Mouse (Mus musculus) megakaryocyte, adult 5-6 weeks (primary cell): ENCODE measurements around the gene Hdhd3. TPM values are rescaled to one million over a fixed set of nuclear protein-coding genes. Genes with fewer than 3 reads are reported as not detected.

Source experiments
- ATAC-seq: 2 replicates; pipeline ENCODE4 v1.8.0; 2016; ENCODE audit warnings: mild to moderate bottlenecking, inconsistent platforms; ENCODE audit not compliant: poor library complexity, severe bottlenecking
- total RNA-seq, 2 experiments: library from RNA; stranded (forward) in 1 of 2; stranded (reverse) in 1 of 2; fragments of 153-499, 151-499 nt in 1 of 2; fragments of 221-1000, 200-1000 nt in 1 of 2; gene quantifications; 2 replicates each; pipeline versions ENCODE4 v1.2.3 to v1.2.4; 2015 to 2017

Gene Hdhd3
- total RNA-seq (2015) (0.14 TPM in 1 of 2 replicates, not detected in the other), total RNA-seq (2017) (not detected in 2 replicates)

DNA sequence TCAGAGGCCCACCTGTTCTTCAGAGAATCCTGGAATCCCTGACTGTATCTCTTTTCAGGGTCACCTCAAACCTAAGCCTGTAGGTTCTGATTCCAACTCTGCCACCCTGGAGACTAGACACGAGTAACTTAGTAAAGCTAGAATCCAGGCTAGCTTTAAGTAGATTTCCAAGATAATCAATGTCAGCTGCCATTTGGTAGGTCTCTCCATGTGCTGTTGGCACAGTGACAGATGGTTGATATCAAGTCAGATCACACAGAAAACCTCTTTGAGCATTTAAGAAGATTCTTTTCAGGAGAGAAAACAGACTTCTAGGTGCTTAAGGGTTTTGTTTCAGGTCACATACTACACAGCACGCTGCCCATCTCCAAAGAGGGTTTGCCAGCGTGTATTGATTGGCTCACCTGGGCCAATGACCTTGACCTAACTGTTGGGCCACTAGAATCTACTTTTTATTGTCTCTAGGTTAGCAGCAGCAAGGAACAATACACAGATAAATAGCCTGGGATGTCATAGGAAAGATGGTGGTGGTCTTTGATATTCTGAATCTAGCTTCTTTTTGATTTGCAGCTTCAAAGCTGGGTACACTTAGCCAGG, at the start of gene Hdhd3:
Hdhd3 (minus strand) TSS at position 94 of the 597 bp plus-strand sequence.
- no peak for ATAC-seq

DNA sequence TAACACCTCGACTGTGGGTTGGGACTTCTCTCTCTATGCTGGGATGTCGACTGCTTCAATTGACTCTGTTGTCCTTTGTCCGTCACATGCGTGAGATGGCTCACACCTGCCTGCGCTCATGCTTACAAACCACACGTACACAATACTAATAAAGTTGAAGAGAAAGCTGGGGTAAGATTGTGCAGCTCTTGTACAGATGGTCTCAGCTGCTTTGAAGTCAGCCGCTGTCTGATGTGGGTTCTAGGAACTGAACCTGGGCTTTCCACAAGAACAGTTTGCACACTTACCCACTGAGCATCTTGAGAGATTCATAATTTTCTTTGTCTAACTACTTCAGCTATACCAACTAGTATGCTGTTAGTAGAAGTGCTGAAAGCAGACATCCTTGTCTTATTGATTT, 48.7 kb upstream of the Hdhd3 start:
- ATAC-seq = no peak

DNA sequence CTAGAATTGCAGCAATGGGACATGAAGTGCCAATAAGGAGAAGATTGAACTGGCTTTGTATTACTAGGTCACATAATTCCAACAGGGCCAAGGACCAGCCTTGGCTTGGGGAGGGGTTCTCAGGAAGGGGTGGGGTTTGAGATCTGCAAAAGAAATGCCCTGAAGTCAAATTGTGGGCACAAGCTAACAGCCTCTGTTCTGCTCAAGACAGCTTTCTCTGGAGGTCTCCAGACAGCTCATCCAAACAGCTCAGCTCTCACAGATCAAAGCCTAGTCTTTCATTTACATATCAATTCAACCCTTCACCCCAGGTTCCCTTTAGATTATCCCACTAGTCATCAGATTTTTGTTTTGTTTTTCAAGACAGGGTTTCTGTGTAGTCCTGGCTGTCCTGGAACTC, 41.5 kb upstream of the Hdhd3 start:
- no peak for ATAC-seq

DNA sequence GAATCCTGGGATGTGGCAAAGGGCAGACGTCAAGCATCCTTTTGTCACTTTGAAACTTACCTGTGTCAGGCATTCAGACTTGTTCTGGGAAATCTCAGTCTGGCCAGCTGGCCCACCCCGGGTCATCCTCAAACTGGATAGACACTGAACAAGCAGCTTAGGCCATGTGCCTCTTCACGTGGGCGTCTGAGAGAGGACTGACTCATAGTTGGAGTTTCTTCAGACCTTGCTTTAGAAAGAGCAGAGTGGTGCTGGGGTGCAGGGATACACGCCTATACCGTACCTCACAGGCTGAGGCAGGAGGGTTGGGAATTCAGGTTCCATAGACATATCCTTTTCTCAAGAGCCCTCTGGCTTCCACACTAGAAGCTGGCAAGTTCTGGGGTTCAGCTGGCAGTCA, 40.5 kb upstream of the Hdhd3 start:
- ATAC-seq = no peak

DNA sequence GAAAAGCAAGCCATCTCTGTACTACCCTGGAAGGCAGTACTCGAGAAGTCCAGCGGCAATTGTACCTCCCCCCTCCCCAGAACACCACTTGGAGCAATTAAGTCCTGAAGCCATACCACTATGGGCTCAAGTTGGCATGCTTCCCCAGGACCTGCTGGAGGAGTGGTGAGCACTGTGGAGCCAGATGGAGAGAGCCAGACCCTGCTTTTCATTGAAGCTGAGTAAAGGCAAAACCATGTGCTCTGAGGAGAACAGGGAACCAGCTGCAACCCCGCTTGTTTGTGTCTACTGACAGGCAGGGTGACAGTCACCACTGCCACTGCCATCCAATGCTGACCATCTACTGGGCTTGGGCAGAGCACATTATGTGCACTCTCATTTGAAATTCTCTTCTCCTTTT, 38.5 kb upstream of the Hdhd3 start:
- ATAC-seq = no peak

DNA sequence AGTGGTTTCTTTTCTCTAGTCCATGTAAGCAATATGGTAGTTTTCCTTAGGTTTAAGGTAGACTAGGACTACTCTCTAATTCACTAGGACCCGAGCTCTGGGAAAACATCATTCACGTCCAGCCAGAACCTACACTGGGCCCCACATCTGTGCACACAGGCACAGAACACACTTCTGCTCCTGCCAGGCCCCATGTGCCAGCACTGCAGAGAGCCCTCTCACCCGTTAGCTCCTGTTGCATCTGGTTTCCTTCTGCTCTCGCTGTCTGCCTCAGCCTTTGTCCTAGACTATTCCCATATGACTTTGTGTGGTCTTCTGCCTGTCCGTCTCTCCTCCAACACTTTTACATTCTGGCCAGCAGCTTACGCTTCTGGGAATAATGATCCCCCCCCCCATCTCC, 30.5 kb upstream of the Hdhd3 start:
- ATAC-seq = no peak

DNA sequence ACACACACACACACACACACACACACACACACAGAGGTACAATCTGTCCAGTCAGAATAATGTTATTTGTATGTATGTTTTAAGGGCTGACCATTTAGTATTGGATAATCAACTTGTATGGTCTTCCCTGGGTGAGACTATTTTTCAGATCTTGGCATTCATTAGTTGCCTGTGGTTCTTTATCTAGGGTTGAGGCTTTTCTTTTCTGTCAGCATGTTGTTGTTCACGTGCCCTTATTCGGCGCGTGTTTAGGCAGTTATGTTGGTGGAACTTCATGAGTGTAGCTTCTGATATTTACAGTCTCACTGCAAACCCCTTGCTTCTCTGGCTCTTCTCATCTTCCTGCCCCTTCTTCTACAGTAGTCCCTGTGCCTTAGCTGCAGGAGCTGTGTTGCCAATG, 24.4 kb upstream of the Hdhd3 start:
- ATAC-seq = no peak

DNA sequence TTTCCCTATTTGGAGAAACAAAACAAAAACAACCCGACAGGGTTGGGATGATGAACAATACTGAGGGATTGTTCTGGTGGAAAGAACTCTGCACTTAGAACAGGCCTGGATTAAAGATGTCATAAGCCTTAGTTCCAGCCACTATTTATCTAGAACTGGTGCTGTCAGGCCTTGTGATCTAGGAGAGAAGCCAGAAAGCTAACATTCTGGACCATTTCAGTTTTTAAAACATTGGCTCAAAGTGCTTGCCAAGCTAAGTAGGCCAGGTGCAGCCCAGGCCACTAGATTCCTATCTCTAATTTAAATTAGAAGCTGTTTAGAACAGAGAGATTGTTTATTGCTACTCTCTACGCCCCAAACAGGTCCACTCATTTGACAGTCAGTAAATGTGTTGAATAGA, 23.0 kb upstream of the Hdhd3 start:
- ATAC-seq = no peak

DNA sequence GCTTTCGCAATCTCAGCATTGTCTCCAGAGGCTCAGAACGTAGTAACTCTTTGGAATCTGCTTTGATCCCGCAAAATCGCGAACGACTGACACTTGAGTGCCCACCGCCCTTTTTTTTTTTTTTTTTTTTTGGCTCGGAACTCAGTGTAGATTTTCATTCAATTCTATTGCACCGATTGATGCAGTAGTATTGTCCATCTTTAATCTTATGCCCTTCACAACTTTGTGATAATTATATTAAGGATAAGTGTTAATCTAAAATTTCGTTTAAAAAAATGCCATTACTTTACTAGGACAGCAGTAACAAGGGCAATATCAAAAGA, 22.2 kb upstream of the Hdhd3 start:
- no peak for ATAC-seq

DNA sequence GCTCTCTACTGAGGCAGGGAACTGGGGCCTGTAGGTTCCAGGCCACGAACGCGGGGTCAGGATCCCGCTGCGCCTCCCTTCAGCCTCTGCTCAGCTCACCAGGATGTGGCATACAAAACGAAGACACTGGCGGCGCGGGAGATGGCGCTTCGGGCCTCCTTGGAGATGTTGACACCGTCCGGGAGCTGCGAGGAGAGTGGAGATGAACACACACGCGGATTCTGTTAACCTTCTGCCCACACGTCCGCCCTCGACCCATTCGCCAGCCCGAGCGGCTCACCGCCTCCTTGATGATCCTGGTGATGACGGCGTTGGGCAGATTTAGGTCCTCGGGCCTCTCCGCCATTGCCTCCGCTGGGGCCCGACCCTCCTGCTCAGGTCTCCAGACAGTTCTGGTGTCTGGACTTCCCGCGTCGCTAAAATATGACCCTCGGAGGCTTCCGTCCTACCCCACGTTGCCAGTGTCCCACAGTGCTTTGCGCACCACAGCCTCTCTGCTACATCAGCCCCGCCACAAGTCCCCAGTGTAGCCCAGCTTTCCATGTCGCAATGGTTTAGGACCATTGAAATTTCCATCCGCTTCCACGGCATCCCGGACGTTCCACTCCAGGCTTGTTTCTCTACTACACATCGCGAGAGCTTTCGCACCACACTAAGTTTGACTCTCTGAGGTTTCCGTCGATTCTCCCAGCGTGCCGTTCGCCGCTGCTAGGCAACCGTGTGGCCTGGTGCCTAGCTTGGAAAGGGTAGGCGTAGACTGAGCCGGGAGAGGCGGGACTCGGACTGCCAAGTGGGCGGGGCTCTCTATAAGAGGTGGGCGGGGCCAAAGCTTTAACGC, 21.6 kb upstream of the Hdhd3 start, which contains the start of the genes Pole3 and 4933430I17Rik:
Pole3 (minus strand) TSS at position 418 of the 838 bp plus-strand sequence.
4933430I17Rik (plus strand) TSS at position 719 of the 838 bp plus-strand sequence.
- peak; percentile 98 for ATAC-seq

DNA sequence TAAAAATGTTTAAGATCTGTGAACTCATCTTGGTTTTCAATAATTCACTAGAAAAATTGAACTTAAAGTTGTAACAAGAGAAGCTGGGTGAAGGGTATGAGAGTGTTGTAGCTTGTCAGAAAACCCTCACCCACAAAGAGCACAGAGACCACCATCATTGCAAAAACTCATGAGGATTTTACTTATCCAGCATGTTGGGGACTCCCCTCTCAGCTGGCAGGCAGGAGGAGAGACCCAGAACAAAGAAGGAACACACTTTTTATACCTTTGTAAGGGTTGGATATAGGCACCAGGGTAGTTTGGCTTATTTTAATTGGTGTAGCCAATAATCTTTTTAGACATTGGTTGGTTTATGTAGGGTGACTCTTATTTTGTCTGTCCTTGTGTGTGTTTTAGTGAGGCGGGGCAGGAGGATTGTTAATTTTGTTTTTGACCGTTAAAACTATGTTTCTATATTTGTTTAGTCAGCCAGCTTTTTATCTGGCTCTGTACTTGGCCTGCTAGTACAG, 17.7 kb upstream of the Hdhd3 start:
- ATAC-seq = no peak

DNA sequence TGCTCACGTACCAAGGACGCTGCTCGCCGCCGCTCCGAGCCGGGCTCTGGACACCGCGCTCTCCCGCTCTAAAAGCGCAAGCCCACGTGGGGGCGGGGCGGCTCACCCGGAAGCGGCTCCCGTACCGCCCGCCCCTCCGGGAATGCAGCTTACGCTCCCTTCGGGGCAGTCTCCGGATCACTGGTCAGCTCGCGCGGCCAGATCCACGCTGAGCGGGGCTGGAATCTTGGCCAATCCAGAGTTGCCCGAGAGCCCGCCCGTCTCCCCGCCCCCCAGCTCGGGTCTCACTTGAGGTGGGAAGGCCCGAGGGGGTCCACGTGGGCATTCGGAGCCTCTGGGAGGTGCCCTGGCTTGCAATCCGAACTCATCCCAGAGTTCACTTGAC, 16.6 kb upstream of the Hdhd3 start, which contains the start of gene Alad:
Alad (minus strand) TSS at position 70 of the 385 bp plus-strand sequence.
- peak; percentile 82 for ATAC-seq

DNA sequence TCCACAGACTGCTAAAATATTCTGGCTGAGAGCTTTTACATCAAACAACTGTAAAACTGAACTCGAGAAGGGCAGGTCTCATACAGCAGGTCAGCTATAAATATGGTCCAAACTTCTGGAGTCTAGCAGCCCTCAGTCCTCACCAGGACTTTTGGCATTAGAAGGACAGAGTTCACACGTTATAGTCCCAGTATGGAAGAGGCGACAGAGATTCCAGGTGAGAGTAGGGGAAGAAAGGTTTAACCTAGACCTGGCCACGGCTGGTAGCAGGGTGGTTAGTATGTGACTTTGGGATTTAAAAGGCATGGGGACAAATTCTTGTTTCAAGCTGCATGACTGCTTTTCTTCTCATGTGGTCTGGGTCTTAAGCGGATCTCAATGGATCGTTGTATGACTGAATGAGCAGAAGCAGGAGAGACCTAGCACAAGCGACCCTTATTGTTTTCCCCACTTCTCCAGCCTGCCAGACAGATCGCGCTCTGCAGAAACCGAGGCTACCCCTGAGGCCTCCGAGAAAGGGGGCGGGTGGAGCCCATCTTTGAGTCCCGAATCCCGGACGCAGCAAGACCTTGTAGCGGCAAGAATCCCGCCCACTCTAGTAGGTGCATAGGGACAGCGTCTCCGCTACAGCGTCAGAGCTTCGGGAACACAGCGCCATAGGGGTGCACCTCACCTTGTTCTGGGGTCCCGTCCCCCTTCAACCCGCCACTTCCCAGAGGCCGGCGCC, 16.0 kb upstream of the Hdhd3 start:
- ATAC-seq = no peak; the same call in 1 of the 2 replicates

DNA sequence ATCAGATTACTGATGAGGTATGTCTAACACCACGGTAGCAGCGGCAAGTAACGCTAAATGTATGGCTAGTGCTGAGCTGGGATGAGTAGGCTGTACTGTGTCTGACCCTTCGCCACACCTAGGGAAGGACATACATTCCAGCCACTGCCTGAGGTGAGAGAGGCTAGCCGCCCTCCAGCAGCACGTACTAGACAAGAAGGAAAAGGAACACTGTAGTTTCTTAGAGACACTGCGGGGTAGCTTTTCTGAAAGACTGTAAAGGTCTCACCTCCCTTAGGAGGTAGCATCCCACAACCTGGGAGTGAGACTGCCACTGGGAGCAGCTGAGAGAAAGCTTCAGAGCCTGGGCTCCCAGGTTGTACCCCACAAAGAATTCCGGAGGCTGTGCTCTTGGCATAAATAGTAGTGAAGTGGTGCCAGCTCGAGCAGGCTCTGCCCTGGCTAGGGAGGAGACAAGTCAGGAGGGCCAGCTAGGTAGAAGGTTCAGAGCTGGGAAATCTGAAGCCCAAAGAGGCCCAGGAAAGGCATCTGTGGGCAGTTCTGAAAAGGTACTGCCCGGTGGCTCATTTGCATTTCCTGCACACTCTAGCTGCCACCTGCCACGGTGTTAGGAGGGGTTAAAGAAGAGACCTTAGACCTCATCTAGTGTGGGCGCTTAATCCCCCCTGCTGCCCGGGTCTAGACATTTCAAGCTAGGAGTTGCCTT, 15.3 kb upstream of the Hdhd3 start:
- no peak for ATAC-seq

DNA sequence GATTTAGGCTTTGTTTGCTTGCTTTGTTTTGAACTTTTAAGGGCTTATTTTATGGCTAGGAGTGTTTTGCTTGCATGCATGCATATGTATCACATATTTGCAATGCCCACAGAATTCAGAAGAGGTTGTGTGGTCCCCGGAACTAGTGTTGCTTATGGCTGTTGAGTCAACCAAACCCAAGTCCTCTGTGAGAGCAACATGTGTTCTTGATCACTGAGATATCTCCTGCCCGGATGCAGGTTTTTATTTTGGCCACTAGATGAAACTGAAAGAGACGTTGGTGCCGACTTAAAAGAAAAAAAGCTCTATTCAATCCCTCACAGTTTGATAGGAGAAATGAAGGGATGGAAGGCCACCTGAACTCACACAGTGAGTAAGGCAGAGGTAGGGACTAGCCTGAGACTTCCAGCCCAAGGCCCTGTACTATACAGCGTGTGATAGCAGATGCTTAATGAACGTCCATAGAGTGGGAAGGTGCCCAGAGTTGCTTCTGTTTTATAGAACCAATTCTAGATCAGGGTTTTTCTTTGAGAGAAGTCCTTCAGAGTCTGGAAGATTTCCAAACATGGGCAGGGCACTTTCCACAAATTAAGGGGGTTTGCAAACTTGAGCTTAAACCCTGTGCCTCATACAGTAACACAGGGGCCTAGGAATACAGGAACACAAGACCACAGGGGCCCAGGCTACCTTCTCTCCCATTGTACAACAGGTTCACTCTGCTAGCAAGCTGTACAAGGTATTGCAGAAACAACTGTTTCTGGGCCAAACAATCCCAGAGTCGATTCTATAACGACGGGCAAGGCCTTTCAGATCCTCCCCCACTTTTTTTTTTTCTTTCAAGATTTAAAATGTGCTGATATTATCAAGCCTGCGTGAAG, 14.5 kb upstream of the Hdhd3 start:
- ATAC-seq = no peak

DNA sequence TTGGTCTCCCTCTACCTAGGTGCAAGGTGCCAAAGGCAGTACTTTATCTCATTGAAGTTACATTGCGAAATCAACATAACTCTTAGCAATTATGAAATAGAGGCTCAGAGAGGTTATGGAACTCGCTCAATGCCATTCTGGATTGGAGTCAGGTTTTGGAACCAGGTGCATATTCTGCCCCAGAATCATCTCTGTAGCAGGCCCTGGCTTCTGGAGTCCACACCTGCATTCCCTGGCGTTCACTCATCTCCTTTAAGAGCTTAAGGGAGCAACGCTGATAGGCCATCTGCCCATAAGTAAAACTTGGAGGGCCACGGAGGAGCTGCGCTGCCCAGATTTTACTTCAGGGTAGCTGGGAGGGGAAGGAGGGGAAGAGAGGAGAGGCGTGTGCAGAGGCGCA, 13.8 kb upstream of the Hdhd3 start:
- ATAC-seq = no peak

DNA sequence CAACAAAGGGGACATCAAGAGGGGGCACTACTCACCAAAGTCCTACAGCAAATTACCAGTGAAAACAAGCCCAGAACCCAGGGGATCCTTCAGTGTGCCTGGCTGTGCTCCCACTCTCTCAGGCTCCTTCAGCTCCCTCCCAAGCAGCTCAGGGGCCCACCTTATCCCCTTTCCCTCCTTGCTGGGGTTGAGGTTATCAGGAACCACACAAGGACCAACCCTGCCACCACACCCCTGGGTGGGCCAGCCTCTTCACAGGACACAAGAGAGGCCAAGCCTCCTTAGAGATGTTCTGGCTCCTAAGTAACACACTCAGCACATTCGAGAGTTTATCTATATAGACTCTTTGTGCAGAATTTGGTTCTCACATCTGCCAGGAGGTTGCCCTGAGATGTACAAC, 13.3 kb upstream of the Hdhd3 start:
- ATAC-seq = peak; percentile 9; the same call in 1 of the 2 replicates

DNA sequence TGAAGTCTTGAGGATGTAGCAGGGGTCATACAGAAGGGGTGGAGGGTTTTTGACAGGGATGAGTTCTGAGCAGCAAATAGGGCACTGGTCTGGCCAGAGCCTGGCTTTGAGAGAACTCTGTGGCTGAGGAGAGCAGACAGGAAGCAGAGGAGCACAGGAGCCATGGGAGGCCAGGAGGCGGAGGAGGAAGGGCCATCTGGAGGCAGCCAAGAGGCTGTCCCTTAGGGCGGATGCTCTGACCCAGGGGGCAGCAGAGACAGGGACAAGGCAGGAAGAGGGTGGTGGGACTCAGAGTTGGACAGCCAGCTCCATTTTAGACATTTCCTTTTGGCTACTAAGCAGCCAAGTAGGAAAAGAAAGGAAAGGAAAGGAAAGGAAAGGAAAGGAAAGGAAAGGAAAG, 12.8 kb upstream of the Hdhd3 start:
- ATAC-seq = no peak

DNA sequence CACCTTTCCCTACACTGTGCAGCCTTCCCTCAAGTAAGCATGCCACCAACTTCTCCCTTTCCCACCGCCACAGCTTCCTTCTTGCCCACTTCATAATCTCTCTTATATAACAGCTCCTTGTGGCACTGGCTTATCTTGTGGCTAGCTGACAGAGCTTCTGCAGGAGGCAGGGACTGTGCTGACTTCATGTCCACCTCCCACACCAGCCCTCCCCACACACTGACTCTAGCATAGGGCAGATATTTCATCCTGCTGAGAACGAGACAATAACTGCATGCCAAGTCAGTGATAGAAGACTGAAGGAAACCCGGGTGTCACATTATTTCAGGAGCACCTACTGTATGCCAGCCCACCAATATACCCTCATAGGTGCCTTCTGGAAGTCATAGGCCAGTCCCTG, 12.2 kb upstream of the Hdhd3 start:
- ATAC-seq = no peak

DNA sequence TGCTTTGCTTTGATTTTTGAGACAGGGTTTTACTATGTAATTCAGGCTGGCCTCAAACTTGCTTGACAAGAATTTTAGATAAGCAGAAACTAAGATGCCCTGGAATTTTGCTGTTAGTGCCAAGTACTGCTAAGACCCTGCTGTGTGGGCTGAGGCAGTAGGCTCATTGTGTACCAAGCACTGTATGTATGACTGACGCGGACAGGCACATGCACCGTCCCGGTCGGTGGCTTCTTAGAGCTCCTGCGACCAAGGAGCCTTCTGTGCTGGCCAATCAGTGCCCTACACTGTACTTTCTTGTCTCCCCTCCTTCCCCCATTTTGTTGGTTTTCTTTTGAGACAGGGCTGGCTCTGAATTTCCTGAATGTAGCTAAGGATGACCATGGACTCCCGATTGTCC, 11.7 kb upstream of the Hdhd3 start:
- no peak for ATAC-seq
